Mouse (Mus musculus): ENCODE data around the gene Tvp23a.

The Tvp23a gene

GRCm38 (mm10) chr16:10447264-10447594, at the start of gene Tvp23a:
TSS of gene Tvp23a (minus strand) at chr16:10447362.
- CTCF ChIA-PET: no interaction called here

GRCm38 (mm10) chr16:10495824-10496298, 48.7 kb upstream of the Tvp23a start:
- CTCF ChIA-PET: interaction anchor here (1.0 kb wide), 1 partner anchor 22 kb away, joined by 3 read pairs; no protein-coding TSS in a partner anchor

- CTCF ChIA-PET: no interaction called here
These were observed 45.4 kb upstream of the Tvp23a start for GRCm38 (mm10) chr16:10492587-10492986.

- CTCF ChIA-PET: no interaction called here
These were observed 44.6 kb upstream of the Tvp23a start for GRCm38 (mm10) chr16:10491716-10492115.

GRCm38 (mm10) chr16:10490503-10491150, 43.5 kb upstream of the Tvp23a start:
- CTCF ChIA-PET: no interaction called here

- CTCF ChIA-PET: no interaction called here
These were observed 42.8 kb upstream of the Tvp23a start for GRCm38 (mm10) chr16:10489904-10490457.

GRCm38 (mm10) chr16:10489483-10489882, 42.3 kb upstream of the Tvp23a start:
- CTCF ChIA-PET: no interaction called here

GRCm38 (mm10) chr16:10488769-10489481, 41.8 kb upstream of the Tvp23a start:
- CTCF ChIA-PET: no interaction called here

GRCm38 (mm10) chr16:10487895-10488493, 40.8 kb upstream of the Tvp23a start:
- CTCF ChIA-PET: no interaction called here

- CTCF ChIA-PET: no interaction called here
These were observed 39.8 kb upstream of the Tvp23a start for GRCm38 (mm10) chr16:10486993-10487392.

GRCm38 (mm10) chr16:10482343-10482742, 35.2 kb upstream of the Tvp23a start:
- CTCF ChIA-PET: interaction anchor here (0.6 to 1.1 kb wide), 2 partner anchors 28 to 52 kb away, joined by 3 to 15 read pairs; no protein-coding TSS in a partner anchor

- CTCF ChIA-PET: interaction anchor here (0.7 kb wide), 1 partner anchor 19 kb away, joined by 3 read pairs; no protein-coding TSS in a partner anchor
These were observed 32.7 kb upstream of the Tvp23a start, which contains the start of gene Ciita for GRCm38 (mm10) chr16:10479857-10480256. TSS of gene Ciita (plus strand) at chr16:10480059.

GRCm38 (mm10) chr16:10475919-10476318, 28.8 kb upstream of the Tvp23a start:
- CTCF ChIA-PET: no interaction called here

- CTCF ChIA-PET: no interaction called here
These were observed 27.8 kb upstream of the Tvp23a start for GRCm38 (mm10) chr16:10474956-10475355.

- CTCF ChIA-PET: no interaction called here
These were observed 24.8 kb upstream of the Tvp23a start for GRCm38 (mm10) chr16:10471950-10472349.

- CTCF ChIA-PET: no interaction called here
These were observed 21.0 kb upstream of the Tvp23a start for GRCm38 (mm10) chr16:10468201-10468600.

- CTCF ChIA-PET: no interaction called here
These were observed 20.4 kb upstream of the Tvp23a start for GRCm38 (mm10) chr16:10467391-10468107.

GRCm38 (mm10) chr16:10465011-10465681, 18.0 kb upstream of the Tvp23a start:
- CTCF ChIA-PET: no interaction called here

- CTCF ChIA-PET: no interaction called here
These were observed 14.0 kb upstream of the Tvp23a start for GRCm38 (mm10) chr16:10461178-10461577.

GRCm38 (mm10) chr16:10460188-10460587, 13.0 kb upstream of the Tvp23a start:
- CTCF ChIA-PET: interaction anchor here (0.6 kb wide), 1 partner anchor 20 kb away, joined by 3 read pairs; the partner anchor contains the start of gene Ciita

- CTCF ChIA-PET: interaction anchor here (0.7 kb wide), 1 partner anchor 27 kb away, joined by 3 read pairs; no protein-coding TSS in a partner anchor
These were observed 7.4 kb upstream of the Tvp23a start for GRCm38 (mm10) chr16:10454583-10454974.

Data from spleen, embryonic (tissue).